Mouse (Mus musculus): ENCODE measurements at regions not wholly inside any gene's neighbourhood (a gene's known extent, or its start where the extent isn't known, plus 50 kb on each side); places are given as distances from the start of the nearest gene placed in this dataset.

DNA sequence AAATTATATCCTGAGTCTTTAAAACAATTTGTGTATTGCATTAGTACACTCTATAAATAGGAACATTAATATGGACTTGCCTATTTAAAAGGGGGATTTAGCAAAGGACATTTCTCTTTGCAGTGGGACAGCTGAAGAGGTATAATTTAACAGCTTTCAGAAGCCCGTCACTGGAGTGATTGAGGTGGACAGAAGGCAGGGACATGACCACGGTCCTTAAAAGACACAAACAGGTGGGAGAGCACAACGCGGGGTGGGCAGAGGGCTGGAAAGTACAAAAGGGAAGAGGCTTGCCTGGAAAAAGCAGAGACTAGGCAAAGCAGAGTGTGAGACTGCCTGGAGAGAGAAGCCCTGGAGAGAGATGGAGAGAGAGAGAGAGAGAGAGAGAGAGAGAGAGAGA is 51.9 kb upstream of the Pkhd1 start:
- no peak for DNase-seq (ENCODE audit: low read depth)

DNA sequence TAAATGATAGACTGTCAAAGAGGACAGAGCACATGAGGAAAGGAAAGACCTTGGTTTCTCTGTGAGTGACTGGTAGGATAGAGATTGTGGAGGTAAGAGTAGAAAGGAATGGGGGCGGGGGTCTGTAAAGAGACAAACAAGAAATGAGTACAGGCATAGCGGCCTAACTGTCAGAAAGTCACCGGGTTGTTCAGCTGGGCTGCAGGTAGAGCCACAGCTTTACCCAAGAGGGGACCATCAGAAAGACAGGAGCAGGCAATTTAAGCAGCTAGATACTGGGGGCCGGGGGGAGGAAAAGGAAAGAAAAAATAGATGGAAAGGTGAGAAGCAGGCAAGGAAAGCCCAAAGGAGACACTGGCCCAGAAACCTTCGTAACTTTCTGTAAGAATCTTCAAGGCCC is 52.6 kb upstream of the Pkhd1 start:
- no peak for DNase-seq (ENCODE audit: low read depth)

DNA sequence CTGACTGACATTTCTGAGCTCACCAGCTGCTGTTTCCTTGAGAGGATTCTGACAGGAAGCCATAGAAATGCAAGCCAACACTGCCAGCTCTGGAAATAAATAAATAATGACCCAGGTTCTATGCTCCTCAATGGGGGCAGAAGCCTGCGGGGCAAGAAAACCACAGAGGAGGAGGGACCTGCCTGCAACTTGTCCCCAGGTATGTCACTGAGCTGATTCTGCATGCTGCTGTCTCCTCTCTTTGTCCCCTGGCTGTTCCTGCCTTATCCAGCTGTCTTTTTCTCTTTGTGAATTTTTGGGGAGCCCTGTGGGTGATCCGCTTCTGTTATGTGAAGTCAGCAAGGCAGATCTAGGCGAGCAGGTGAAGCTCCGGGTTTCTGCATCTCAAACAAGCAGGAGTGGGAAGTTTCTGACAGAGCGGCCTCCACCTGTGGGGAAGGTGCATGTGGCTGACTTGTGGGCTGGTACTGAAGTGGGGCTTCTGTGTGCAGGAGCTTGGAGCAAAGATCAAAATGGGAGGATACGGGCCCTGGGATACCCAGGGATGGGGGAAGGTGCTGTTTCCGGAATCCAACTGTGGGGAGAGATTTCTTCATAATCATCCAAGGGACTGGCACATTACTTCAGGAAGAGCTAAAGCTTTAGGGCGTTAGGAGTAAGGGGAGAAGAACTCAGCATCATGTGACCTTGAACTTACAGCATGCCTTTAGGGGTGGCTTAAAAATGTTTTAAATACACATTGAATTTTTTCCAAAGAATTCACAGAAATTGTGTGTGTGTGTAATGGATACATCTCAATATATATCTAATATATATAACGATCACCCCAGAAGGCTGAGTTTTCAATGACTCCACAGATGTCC is 53.3 kb upstream of the Pkhd1 start:
- no peak for DNase-seq (ENCODE audit: low read depth)

DNA sequence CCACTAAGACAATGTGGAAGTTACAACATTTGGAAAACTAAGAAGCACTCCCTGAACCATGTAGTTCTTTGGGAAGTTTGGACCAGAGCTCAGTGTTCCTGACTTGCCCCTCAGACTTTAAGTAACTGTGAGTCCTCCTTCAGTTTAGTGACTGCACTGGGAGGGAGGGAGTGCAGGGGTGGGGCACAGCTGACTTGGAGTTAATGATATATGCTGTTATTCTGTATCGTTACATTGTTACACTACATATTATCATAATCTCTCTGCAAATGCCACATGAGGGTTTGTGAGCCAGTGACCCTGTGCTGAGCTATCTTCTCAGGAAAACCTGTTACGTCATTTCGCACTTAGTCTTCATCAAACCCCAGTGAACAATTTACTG is 53.9 kb upstream of the Pkhd1 start:
- no peak for DNase-seq (ENCODE audit: low read depth)

DNA sequence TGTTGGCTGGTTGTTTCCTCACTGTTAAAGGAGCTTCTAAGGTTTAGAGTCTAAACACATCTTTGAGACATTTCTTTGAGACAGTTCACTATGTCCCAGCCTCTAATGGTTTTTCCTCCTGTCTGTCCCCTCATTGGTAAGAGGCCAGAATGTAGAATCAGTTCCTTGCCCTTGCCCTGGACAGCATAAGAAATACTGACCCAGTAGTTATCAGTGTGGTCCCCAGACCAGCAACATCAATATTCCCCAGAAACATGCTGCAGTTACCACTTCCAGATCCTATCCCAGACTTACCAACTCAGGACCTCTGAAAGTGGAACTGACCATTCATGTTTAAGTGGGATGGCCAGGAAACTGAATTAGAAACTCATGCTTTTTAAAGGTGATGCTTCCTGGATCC is 54.4 kb upstream of the Pkhd1 start:
- DNase-seq (ENCODE audit: low read depth), result no peak

DNA sequence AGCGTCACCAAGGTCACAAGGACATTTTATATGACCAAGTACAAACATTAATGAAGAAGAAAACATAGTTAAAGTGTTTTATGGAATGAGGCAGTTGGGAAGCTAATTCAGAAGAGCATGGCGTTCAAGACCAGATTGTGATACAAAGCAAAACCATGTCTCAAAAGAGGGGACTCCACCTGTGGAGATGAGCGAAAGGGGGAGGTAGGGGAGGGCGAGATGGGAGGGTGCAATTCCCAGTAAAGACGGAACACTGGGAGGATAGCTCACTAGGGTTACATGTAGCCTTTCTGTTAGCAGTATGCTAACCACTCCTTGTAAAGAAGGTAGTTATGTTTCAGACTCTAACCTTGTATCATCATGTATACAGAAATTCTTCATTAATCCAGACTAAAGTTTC is 55.1 kb upstream of the Pkhd1 start:
- DNase-seq (ENCODE audit: low read depth), result no peak

DNA sequence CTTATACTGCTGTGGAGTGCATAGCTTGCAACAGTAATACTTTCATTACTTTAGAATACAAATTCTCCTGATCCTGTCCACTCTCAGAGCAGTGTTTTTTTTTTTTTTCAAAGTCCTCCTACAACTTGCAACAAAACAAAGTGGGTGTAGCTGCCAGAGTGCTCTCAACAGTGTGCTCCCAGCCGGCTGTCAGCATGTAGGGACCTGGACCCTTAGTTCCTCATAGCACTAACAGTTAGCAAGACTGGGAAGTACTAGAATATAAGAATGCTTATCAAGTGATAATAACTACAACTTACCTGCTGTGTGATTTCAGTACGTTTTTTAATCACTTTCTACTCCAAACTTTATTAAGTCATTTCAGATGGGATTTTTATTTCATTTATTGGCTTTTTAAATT is 55.5 kb upstream of the Pkhd1 start:
- no peak for DNase-seq (ENCODE audit: low read depth)

DNA sequence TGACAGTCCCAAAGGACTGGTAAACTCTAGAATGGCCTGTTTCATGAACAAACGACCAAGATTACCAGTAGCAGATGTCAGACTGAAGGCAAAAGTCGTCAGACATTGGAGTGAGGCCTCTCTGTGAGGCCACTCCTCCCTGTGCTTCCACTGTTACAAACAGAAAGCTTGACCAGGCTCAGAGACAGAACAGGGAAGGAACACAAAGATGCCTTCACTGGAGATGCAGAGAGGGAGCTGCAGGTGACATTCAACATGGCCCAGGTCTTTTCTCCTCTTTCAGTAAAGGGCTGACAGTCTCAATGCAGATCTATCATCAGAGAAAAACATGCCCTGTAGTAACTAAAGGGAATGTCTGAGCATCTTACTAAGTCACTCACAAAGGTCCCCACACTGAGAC is 56.1 kb upstream of the Il17a start:
- no peak for DNase-seq (ENCODE audit: low read depth)

DNA sequence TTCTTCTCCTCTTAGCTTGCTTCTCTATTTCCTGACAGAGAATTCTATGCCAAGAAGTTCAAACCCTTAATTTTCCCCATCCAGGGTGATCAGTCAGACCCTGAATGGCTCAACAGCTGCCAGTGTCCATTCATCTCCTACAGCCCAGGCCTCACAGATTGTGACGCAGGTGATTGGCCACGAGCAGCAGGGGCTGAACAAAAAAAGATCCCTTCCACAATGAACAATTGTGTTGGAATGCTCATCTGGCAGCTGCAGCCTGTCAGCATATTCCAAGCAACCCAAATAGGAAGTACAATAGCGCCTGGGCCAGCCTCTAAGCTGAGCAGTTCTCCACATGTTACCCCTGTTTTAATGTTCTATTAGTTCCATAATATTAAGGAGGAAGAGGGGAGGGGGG is 52.7 kb upstream of the Il17a start:
- peak; percentile 75 for DNase-seq (ENCODE audit: low read depth)

DNA sequence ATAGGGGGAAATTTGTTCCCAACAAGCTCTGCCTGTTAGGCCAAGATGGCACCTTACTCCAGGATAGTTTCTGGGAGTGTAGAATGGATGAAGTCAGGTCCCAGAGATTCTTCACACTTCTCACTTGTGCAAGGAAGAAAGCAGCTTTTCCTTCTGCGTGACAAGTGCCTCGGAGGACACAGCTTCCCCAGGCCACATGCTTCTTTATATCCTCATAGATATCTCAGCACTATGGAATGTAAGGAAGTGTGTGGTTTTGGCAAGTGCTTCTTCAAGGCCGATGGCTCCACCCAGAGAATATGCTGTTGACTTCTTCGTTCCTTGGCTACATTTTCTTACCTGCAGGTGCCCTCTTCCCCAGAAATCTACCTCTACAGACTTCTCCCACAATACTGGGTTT is 51.9 kb upstream of the Il17a start:
- peak; percentile 35 for DNase-seq (ENCODE audit: low read depth)

DNA sequence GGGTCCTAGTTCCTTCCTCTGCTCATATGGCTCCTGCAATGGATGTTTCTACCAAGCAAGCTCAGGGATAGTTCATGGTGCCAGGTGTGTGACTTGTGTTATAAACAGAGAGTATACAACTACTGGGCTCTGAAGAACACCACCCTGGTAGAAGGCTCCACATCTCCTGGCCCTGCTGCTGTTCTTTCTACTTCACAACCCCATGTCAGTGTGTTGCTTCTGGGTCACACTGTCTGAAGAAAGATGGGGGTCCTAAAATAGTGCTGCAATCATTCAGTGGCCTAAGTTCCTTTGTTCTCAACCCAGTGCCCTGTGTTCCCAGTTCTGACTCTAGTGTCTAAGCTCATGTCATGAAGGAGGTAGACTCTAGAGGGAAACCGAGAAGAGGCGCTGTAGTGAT is 51.4 kb upstream of the Il17a start:
- DNase-seq (ENCODE audit: low read depth), result no peak

DNA sequence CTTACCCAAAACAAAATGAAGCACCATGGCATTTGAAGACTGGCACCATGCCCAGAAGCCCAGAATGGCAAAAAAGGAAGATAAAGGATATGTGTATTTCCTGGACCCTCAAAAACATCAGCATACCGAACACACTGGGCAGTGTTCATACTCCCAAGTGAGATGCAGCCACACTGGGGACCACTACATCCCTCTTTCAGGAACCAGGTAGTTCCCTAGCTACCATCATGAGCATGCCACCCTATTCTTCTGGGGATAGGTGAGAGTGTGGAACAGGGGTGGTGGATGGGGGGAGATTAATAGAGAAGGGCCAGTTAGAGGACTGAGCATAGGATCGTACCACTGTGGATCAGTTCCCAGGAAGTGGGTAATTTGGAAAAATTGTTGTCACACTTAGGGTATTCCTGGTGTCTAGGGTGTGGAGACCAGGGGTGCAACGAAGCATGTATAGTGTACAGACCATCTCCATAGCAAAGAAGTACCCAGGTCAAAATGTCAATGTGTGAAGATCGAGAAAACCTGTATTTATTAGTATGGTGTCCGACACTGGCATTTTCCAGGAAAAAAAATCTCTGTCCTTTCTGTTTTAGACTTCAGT is 50.9 kb upstream of the Il17a start:
- DNase-seq (ENCODE audit: low read depth), result no peak

DNA sequence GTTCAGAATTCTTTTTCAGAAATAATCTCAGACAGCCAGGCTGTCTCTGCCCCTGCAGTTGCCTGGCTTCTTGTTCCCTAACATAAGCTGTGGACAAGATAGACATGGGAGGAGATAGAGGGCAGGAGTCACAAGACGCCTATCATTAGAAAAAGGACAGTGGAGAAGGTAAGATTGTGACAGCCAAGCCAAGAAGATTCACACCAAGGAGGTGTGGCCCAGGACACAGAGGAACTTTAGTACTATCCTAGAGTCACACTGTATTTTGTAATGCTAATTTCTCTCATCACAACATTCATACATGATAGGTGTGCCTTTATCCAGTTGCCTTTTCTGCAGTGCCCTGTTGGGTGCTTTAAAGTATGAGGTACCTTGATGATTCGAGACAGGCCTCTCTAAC is 50.2 kb upstream of the Il17a start:
- DNase-seq (ENCODE audit: low read depth), result no peak
